Mouse (Mus musculus) MEL (cell line): Measurements from ENCODE around the gene Chchd1. TPM values are rescaled to one million over a fixed set of nuclear protein-coding genes. Genes with fewer than 3 reads are reported as not detected.
A peak's percentile ranks its signal among the peaks of the same experiment; 100 is the strongest.

Source experiments
- DNase-seq: peaks from one replicate; pipeline ENCODE4 v3.0.0; 2011; ENCODE audit warnings: low read depth, low spot score
- H3K27ac ChIP-seq: 2 replicates; pipeline ENCODE4 v1.5.1; 2012; ENCODE audit warnings: low read depth, mild to moderate bottlenecking, control low read depth, low read length, moderate library complexity; ENCODE audit not compliant: control insufficient read depth
- H3K27me3 ChIP-seq, 2 experiments: fragments of 150-350 bp in 1 of 2; sonication (generic) in 1 of 2; 2 replicates each; pipeline ENCODE4 v1.6.1; 2012; ENCODE audit warnings: low read length in 2 of 2, mild to moderate bottlenecking in 2 of 2, improper control_type of control experiment in 1 of 2, moderate library complexity in 1 of 2; ENCODE audit not compliant: insufficient read depth in 2 of 2, control insufficient read depth in 1 of 2
- H3K36me3 ChIP-seq, 2 experiments: 2 replicates each; pipeline ENCODE4 v1.6.1; 2012 to 2014; ENCODE audit warnings: low read length in 2 of 2, improper control_type of control experiment in 1 of 2, inconsistent platforms in 1 of 2, mild to moderate bottlenecking in 1 of 2; ENCODE audit not compliant: insufficient read depth in 2 of 2, control insufficient read depth in 1 of 2
- H3K4me1 ChIP-seq, 2 experiments: fragments of 150-350 bp in 1 of 2; sonication (generic) in 1 of 2; 2 replicates each; pipeline ENCODE4 v1.6.1; 2012; ENCODE audit warnings: low read length in 2 of 2, improper control_type of control experiment in 1 of 2, mild to moderate bottlenecking in 1 of 2; ENCODE audit not compliant: insufficient read depth in 2 of 2, control insufficient read depth in 1 of 2
- H3K4me3 ChIP-seq, 2 experiments: fragments of 150-350 bp in 1 of 2; sonication (generic) in 1 of 2; 2 replicates each; pipeline ENCODE4 v1.5.1; 2012; ENCODE audit warnings: low read depth in 2 of 2, low read length in 2 of 2, mild to moderate bottlenecking in 2 of 2, moderate library complexity in 2 of 2, control low read depth in 1 of 2, improper control_type of control experiment in 1 of 2; ENCODE audit not compliant: control insufficient read depth in 1 of 2, insufficient read depth in 1 of 2
- H3K79me2 ChIP-seq: 2 replicates; pipeline ENCODE4 v1.6.1; 2012; ENCODE audit warnings: mild to moderate bottlenecking, low read length, moderate library complexity; ENCODE audit not compliant: control insufficient read depth, poor library complexity, insufficient read depth
- H3K9ac ChIP-seq: 2 replicates; pipeline ENCODE4 v1.6.1; 2012; ENCODE audit warnings: low read depth, mild to moderate bottlenecking, control low read depth, low read length, moderate library complexity; ENCODE audit not compliant: control insufficient read depth, poor library complexity, severe bottlenecking
- H3K9me3 ChIP-seq: fragments of 150-350 bp; sonication (generic); replicated peaks from 2 replicates; pipeline ENCODE4 v1.6.1; 2012; ENCODE audit warnings: mild to moderate bottlenecking, low read length, improper control_type of control experiment, moderate library complexity; ENCODE audit not compliant: insufficient read depth
- BHLHE40 ChIP-seq: IDR thresholded peaks from 2 replicates; pipeline ENCODE4 v1.6.1; 2012; ENCODE audit warnings: low read depth, mild to moderate bottlenecking, inconsistent platforms, low read length, improper control_type of control experiment, borderline replicate concordance
- CTCF ChIP-seq, 3 experiments: IDR thresholded peaks in 2 of 3; conservative IDR thresholded peaks in 1 of 3; 2 replicates each; pipeline ENCODE4 v1.5.1; 2011 to 2012; ENCODE audit warnings: low read length in 3 of 3, low read depth in 2 of 3, mild to moderate bottlenecking in 2 of 3, improper control_type of control experiment in 1 of 3, inconsistent platforms in 1 of 3, mixed read lengths in 1 of 3, moderate library complexity in 1 of 3; ENCODE audit not compliant: control insufficient read depth in 1 of 3, insufficient read depth in 1 of 3, poor library complexity in 1 of 3, severe bottlenecking in 1 of 3
- EP300 ChIP-seq, 2 experiments: IDR thresholded peaks; 2 replicates each; pipeline ENCODE4 v1.6.1; 2011; ENCODE audit warnings: improper control_type of control experiment in 2 of 2, low read length in 2 of 2, low read depth in 1 of 2, mild to moderate bottlenecking in 1 of 2
- MEF2A ChIP-seq: IDR thresholded peaks from 2 replicates; pipeline ENCODE4 v1.6.1; 2014; ENCODE audit warnings: low read depth, mild to moderate bottlenecking, inconsistent platforms, low read length, improper control_type of control experiment; ENCODE audit not compliant: poor library complexity, insufficient replicate concordance, severe bottlenecking; ENCODE audit errors: extremely low read depth
- MXI1 ChIP-seq: IDR thresholded peaks from 2 replicates; pipeline ENCODE4 v1.6.1; 2011; ENCODE audit warnings: mild to moderate bottlenecking, low read depth, low read length, improper control_type of control experiment
- MYB ChIP-seq: IDR thresholded peaks from 2 replicates; pipeline ENCODE4 v1.6.1; 2011; ENCODE audit warnings: mild to moderate bottlenecking, low read depth, low read length, improper control_type of control experiment
- POLR2A ChIP-seq, 2 experiments: IDR thresholded peaks; 2 replicates each; pipeline ENCODE4 v1.6.1; 2011 to 2012; ENCODE audit warnings: low read length in 2 of 2, mild to moderate bottlenecking in 2 of 2, control low read depth in 1 of 2, improper control_type of control experiment in 1 of 2, low read depth in 1 of 2, moderate library complexity in 1 of 2; ENCODE audit not compliant: control insufficient read depth in 1 of 2, insufficient read depth in 1 of 2, poor library complexity in 1 of 2
- RCOR1 ChIP-seq: IDR thresholded peaks from 2 replicates; pipeline ENCODE4 v1.6.1; 2012; ENCODE audit warnings: low read depth, mild to moderate bottlenecking, inconsistent platforms, low read length, improper control_type of control experiment
- TCF12 ChIP-seq: IDR thresholded peaks from 2 replicates; pipeline ENCODE4 v1.6.1; 2014; ENCODE audit warnings: low read depth, mild to moderate bottlenecking, inconsistent platforms, low read length, improper control_type of control experiment, moderate library complexity
- USF1 ChIP-seq: IDR thresholded peaks from 2 replicates; pipeline ENCODE4 v1.6.1; 2014; ENCODE audit warnings: low read depth, mild to moderate bottlenecking, inconsistent platforms, low read length, improper control_type of control experiment, moderate library complexity
- USF2 ChIP-seq, 2 experiments: IDR thresholded peaks; 2 replicates each; pipeline ENCODE4 v1.6.1; 2011 to 2012; ENCODE audit warnings: improper control_type of control experiment in 2 of 2, low read length in 2 of 2, borderline replicate concordance in 1 of 2, inconsistent platforms in 1 of 2, low read depth in 1 of 2, mild to moderate bottlenecking in 1 of 2; ENCODE audit not compliant: insufficient read depth in 1 of 2
- ZKSCAN1 ChIP-seq: IDR thresholded peaks from 2 replicates; pipeline ENCODE4 v1.6.1; 2012; ENCODE audit warnings: low read depth, mild to moderate bottlenecking, inconsistent platforms, low read length, improper control_type of control experiment, moderate library complexity
- polyA plus RNA-seq, 2 experiments: library from polyadenylated mRNA; stranded (reverse) in 1 of 2; unstranded in 1 of 2; fragments of >175 nt in 1 of 2; fragments of >200 nt in 1 of 2; gene quantifications; 2 replicates each; pipeline versions ENCODE4 v1.2.1 to v1.2.4; 2012; ENCODE audit warnings: low replicate concordance in 2 of 2, low read depth in 1 of 2; ENCODE audit not compliant: insufficient read length in 2 of 2, insufficient read depth in 1 of 2, missing spikeins in 1 of 2
- total RNA-seq: library from RNA; depleted of rRNA; stranded (reverse); fragments of 300-350 nt; gene quantifications from 2 replicates; pipeline ENCODE4 v1.2.3, GENCODE M21; 2012

Chchd1 gene
- total and polyA plus RNA-seq, 3 experiments: 136 to 164 TPM; not detected in 1

- DNase-seq: peak; percentile 47
- H3K4me3 ChIP-seq: peak overlapping the region; percentile 68 to 71
- H3K9ac ChIP-seq: peak overlapping the region; percentile 67
- H3K27ac ChIP-seq: peak overlapping the region; percentile 17
- no peak for TF ChIP-seq MYB
- TF ChIP-seq BHLHE40: peak; percentile 75
- peak; percentile 85 for TF ChIP-seq USF1
- TF ChIP-seq RCOR1: no peak
- TF ChIP-seq TCF12: no peak
- no peak for TF ChIP-seq ZKSCAN1
- no peak for TF ChIP-seq MEF2A
- TF ChIP-seq MXI1: no peak; the same call in 1 of the 2 replicates
- no peak for TF ChIP-seq POLR2A (IDR thresholded peaks at IDR 0.05; ENCODE audit: control insufficient read depth in 1 of 2, insufficient read depth in 1 of 2, low read depth in 1 of 2, low read length in 2 of 2, poor library complexity in 1 of 2)
- no peaks in the 10 kb centered on the region for H3K27me3 ChIP-seq
- peaks cover 0 to 12% of the 10 kb centered on the region in 2 experiments; a peak in 3 of 4 replicates for H3K36me3 ChIP-seq
- peaks cover 3 to 10% of the 10 kb centered on the region in 2 experiments; a peak in 3 of 4 replicates for H3K4me1 ChIP-seq
- H3K79me2 ChIP-seq: peaks cover 21% of the 10 kb centered on the region
- no peaks in the 10 kb centered on the region for H3K9me3 ChIP-seq
Measured at GRCm38 (mm10) chr14:20708239-20708638, 5.4 kb downstream of the Chchd1 start.

DNA sequence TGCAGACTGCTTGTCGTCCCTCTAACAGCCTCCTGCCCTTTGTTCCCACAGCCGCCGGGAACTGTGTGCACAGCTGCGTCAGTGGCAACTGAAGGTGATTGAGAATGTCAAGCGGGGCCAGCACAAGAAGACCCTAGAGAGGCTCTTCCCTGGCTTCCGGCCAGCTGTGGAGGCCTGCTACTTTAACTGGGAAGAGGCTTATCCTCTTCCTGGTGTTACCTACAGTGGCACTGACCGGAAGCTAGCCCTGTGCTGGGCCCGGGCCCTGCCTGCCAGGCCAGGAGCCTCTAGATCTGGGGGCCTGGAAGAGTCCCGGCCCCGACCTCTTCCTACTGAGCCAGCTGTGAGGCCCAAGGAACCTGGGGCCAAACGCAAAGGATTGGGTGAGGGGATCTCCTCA lies 11.0 kb downstream of the Chchd1 start:
- Histone ChIP-seq H3K27me3 (no peaks in the 10 kb centered on the region), H3K4me1 (peaks cover 0 to under 1% of the 10 kb centered on the region in 2 experiments; a peak in 1 of 4 replicates), H3K9ac (no peak overlapping the region), H3K27ac (no peak overlapping the region), H3K4me3 (no peak overlapping the region), H3K79me2 (peaks cover 3% of the 10 kb centered on the region; the same call in 1 of the 2 replicates), H3K9me3 (no peaks in the 10 kb centered on the region), H3K36me3 (peaks cover 0 to under 1% of the 10 kb centered on the region in 2 experiments; a peak in 2 of 4 replicates)
- TF ChIP-seq EP300 (IDR thresholded peaks at IDR 0.05; ENCODE audit: low read depth in 1 of 2, low read length in 2 of 2): no peak
- no peak for TF ChIP-seq CTCF (IDR thresholded peaks at IDR 0.05 in 2 of 3, conservative IDR thresholded peaks at IDR 0.05 in 1 of 3; ENCODE audit: control insufficient read depth in 1 of 3, insufficient read depth in 1 of 3, low read depth in 2 of 3, low read length in 3 of 3, poor library complexity in 1 of 3, severe bottlenecking in 1 of 3)
- no peak for TF ChIP-seq TCF12
- TF ChIP-seq ZKSCAN1: no peak
- no peak for DNase-seq

DNA sequence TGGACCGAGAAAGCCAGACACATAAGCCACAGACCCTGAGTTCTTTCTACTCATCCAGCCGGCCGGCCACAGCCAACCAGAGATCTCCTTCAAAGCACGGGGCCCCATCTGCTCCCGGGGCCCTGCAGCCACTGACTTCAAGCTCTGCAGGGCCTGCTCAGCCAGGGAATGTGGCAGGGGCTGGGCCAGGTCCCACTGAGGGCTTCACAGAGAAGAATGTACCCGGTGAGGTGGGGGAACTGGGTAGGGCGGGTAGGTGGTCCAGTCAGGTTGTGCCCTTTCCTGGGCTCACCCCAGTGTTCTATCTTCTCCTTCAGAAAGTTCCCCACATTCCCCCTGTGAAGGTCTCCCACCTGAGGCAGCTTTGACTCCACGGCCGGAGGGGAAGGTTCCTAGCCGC lies 15.6 kb downstream of the Chchd1 start:
- TF ChIP-seq USF2 (IDR thresholded peaks at IDR 0.05; ENCODE audit: borderline replicate concordance in 1 of 2, insufficient read depth in 1 of 2, low read depth in 1 of 2, low read length in 2 of 2): no peak
- no peaks in the 10 kb centered on the region; a peak in 1 of 4 replicates for H3K4me1 ChIP-seq
- no peaks in the 10 kb centered on the region for H3K27me3 ChIP-seq
- no peak for DNase-seq
- H3K79me2 ChIP-seq: no peaks in the 10 kb centered on the region
- H3K27ac ChIP-seq: no peak overlapping the region
- no peak overlapping the region for H3K4me3 ChIP-seq
- no peak overlapping the region for H3K9ac ChIP-seq
- H3K36me3 ChIP-seq: peaks cover 0 to 10% of the 10 kb centered on the region in 2 experiments; a peak in 2 of 4 replicates
- H3K9me3 ChIP-seq: no peaks in the 10 kb centered on the region
